Mouse (Mus musculus) heart, embryonic 13.5 days (tissue): ENCODE measurements around the gene Tox2. TPM values are rescaled to one million over a fixed set of nuclear protein-coding genes. Genes with fewer than 3 reads are reported as not detected.

ENCODE experiments used
- ATAC-seq: fragments of 200-750 bp; cut with Nextera tagmentation; 2 replicates; pipeline ENCODE4 v1.8.0; 2017; ENCODE audit warnings: moderate TSS enrichment; ENCODE audit not compliant: insufficient number of reproducible peaks, low FRiP score, low TSS enrichment; ENCODE audit errors: extremely low read depth
- H3K27ac ChIP-seq: fragments of 300-500 bp; sonication (generic); replicated peaks from 2 replicates; pipeline ENCODE4 v1.5.1; 2015; ENCODE audit warnings: moderate library complexity, mild to moderate bottlenecking, inconsistent platforms
- H3K27me3 ChIP-seq: fragments of 300-500 bp; sonication (generic); replicated peaks from 2 replicates; pipeline ENCODE4 v1.6.1; 2015; ENCODE audit warnings: mild to moderate bottlenecking, inconsistent platforms
- H3K36me3 ChIP-seq: fragments of 300-500 bp; sonication (generic); 2 replicates; pipeline ENCODE4 v1.6.1; 2015; ENCODE audit warnings: mild to moderate bottlenecking, inconsistent platforms
- H3K4me1 ChIP-seq: fragments of 300-500 bp; sonication (generic); 2 replicates; pipeline ENCODE4 v1.6.1; 2015; ENCODE audit warnings: inconsistent platforms
- H3K4me2 ChIP-seq: fragments of 300-500 bp; sonication (generic); 2 replicates; pipeline ENCODE4 v1.6.1; 2015; ENCODE audit warnings: inconsistent platforms, mild to moderate bottlenecking, moderate library complexity
- H3K4me3 ChIP-seq: fragments of 300-500 bp; sonication (generic); 2 replicates; pipeline ENCODE4 v1.5.1; 2015; ENCODE audit warnings: moderate library complexity, mild to moderate bottlenecking, inconsistent platforms
- H3K9ac ChIP-seq: fragments of 300-500 bp; sonication (generic); 2 replicates; pipeline ENCODE4 v1.6.1; 2015; ENCODE audit warnings: inconsistent platforms, mild to moderate bottlenecking, moderate library complexity
- H3K9me3 ChIP-seq: fragments of 300-500 bp; sonication (generic); 2 replicates; pipeline ENCODE4 v1.6.1; 2016; ENCODE audit warnings: inconsistent platforms
- WGBS: fragments of 180-500 bp; shearing (Covaris S2); methylation state at CpG from one replicate; pipeline ENCODE4 v1.1.7; 2015; ENCODE audit warnings: mixed read lengths; 5-methylcytosine and 5-hydroxymethylcytosine counted together
- polyA plus RNA-seq: library from polyadenylated mRNA; unstranded; fragments of >200 nt; fragmentation: Nextera tagmentation; extraction: Ambion mirVana; gene quantifications from 2 replicates; pipeline ENCODE4 v1.2.1, GENCODE M21; 2015

Gene Tox2
- 2.5 and 3.6 TPM in 2 replicates for polyA plus RNA-seq

DNA sequence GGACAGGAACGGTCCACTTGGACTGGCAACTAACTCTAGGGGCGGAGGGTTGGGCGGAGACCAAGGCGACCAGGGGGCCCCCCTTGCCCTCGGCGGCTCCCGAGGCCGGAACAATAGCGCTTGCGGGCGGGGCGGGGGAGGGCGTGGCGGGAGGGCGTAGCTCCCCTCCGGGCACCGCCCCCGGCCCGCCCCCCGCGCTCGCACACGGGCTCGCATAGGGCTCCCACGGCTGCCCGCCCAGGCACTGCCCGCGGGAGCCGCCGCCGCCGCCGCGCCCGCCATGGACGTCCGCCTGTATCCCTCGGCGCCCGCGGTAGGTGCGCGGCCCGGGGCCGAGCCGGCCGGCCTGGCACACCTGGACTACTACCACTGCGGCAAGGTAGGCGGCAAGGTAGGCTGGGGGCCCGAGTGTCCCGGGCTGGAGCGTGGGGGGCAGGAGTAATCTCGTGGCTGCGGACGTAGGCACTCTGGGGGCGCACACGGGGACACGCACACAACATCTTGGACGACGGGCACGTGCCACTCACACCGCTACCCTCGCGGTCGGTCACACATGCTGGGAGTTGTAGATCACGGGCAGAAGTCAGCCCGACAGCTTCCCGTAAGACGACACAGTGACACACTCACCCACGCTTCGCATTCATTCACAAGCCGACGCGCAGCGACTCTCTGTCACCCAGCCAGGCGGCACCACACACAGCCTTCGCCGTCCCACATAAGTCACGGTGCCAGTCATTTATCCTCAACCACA, at the start of gene Tox2:
Gene Tox2 (plus strand): TSS at position 242 of the 751 bp plus-strand sequence.
- H3K9me3 ChIP-seq: 0 out of 2 replicates have a peak, but pooled peaks cover 8% of the 10 kb centered on the region
- H3K27me3 ChIP-seq: peaks cover 51% of the 10 kb centered on the region
- H3K4me2 ChIP-seq: peak within 1 kb of the TSS; percentile 97
- under 1% methylated on average over 47 of the region's 79 CpGs for WGBS
- H3K4me1 ChIP-seq: peaks cover 34% of the 10 kb centered on the region
- H3K4me3 ChIP-seq: peak within 1 kb of the TSS; percentile 64
- H3K9ac ChIP-seq: peak within 1 kb of the TSS; percentile 80
- ATAC-seq: peak; percentile 67; the same call in 1 of the 2 replicates
- peak within 1 kb of the TSS; percentile 62 for H3K27ac ChIP-seq
- H3K36me3 ChIP-seq: no peaks in the 10 kb centered on the region

DNA sequence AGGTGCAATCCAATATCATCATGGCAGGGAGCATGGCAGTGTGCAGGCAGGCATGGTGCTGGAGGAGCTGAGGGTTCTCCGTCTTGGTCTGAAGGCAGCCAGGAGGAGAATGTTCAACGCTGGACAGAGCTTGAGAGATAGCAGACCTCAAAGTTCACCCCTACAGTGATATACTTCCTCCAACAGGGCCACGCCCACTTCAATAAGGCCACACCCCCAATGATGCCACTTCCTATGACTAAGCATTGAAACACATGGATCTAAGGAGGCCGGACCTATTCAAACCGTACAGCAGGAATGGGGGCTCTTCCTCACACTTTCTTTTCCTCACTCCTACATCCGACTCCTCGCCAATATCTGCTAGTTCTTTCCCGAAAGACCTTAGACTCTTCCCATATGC, 48.3 kb upstream of the Tox2 start:
- Histone ChIP-seq H3K4me2 (no peak overlapping the region), H3K27me3 (no peaks in the 10 kb centered on the region; the same call in 1 of the 2 replicates), H3K36me3 (no peaks in the 10 kb centered on the region), H3K27ac (no peak overlapping the region), H3K9me3 (no peaks in the 10 kb centered on the region), H3K9ac (no peak overlapping the region), H3K4me1 (no peaks in the 10 kb centered on the region), H3K4me3 (no peak overlapping the region)
- WGBS: 72% methylated on average over 8 of the region's 8 CpGs
- ATAC-seq: no peak

GRCm38 (mm10) chr2:163158979-163159378, 43.9 kb upstream of the Tox2 start:
- no peaks in the 10 kb centered on the region for H3K9me3 ChIP-seq
- no peak for ATAC-seq

GRCm38 (mm10) chr2:163164461-163164990, 38.4 kb upstream of the Tox2 start:
- Histone ChIP-seq H3K9me3 (no peaks in the 10 kb centered on the region), H3K9ac (no peak overlapping the region), H3K4me3 (no peak overlapping the region), H3K4me1 (0 out of 2 replicates have a peak, but pooled peaks cover 6% of the 10 kb centered on the region), H3K27ac (no peak overlapping the region), H3K27me3 (no peaks in the 10 kb centered on the region), H3K36me3 (no peaks in the 10 kb centered on the region), H3K4me2 (no peak overlapping the region)
- WGBS: 62% methylated on average over 10 of the region's 10 CpGs
- ATAC-seq: no peak

More at GRCm38 (mm10) chr2:163158979-163159378, 43.9 kb upstream of the Tox2 start:
- H3K27ac ChIP-seq: no peak overlapping the region
- no peaks in the 10 kb centered on the region for H3K27me3 ChIP-seq
- no peak overlapping the region for H3K4me2 ChIP-seq
- no peak overlapping the region for H3K9ac ChIP-seq
- 71% methylated on average over 9 of the region's 9 CpGs for WGBS
- no peak overlapping the region for H3K4me3 ChIP-seq
- no peaks in the 10 kb centered on the region for H3K36me3 ChIP-seq
- no peaks in the 10 kb centered on the region for H3K4me1 ChIP-seq

DNA sequence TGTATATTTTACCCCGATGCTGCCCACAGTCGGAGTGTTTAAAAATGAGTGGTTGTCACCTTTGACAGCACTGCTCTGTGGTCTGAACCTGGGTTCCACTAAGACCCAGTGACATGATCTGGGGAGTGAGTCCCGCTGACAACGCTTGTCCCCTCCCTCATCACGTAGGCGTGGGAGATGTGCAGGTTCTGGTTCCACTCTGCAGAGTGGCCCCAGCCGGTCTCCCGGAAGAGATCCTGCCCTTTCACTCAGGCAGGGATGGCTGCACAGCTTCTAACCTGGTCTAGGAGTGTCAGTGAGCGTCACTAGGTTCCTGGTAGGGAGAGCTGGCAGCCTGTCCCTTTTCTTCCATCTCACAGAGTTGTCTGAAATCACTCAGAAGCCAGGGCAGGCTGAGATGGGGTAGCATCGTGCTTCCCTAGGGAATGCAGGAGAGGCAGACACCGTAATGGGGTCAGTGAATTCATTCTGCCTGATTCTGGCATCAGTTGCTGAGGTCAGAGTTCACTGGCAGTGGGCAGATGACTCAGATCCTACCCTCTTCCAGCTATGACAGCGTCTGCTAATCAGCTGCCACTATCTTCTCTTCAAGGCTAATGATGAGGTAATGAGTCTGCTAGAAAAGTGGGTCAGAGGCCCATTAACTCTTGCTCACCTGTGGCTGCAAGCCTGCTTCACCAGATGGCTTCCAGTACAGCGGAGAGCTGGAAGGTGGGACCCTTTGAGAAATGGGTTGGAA, 36.7 kb upstream of the Tox2 start:
- Histone ChIP-seq H3K4me3 (no peak overlapping the region), H3K4me1 (0 out of 2 replicates have a peak, but pooled peaks cover 6% of the 10 kb centered on the region), H3K27me3 (no peaks in the 10 kb centered on the region), H3K4me2 (no peak overlapping the region), H3K9me3 (no peaks in the 10 kb centered on the region), H3K27ac (no peak overlapping the region), H3K9ac (no peak overlapping the region), H3K36me3 (no peaks in the 10 kb centered on the region)
- 45% methylated on average over 13 of the region's 13 CpGs for WGBS
- ATAC-seq: no peak

DNA sequence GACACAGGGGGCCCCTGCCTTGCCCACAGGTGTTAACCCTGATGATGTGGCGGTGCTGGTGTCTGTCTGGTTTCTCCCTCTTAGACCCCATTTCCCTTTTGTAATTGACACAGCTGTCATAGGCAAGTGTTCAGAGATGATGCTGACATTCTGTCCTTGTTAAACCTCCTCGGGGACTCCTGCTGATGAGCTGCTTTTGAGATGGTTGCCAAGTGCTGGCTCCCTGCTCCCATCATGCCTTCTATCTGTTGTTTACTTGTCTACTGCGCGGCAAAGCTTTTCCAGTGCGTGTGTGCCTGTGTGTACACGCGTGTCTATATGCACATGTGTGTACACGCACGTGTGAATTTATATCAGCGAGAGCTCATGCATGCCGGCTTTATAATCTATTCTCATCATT, 31.0 kb upstream of the Tox2 start:
- Histone ChIP-seq H3K36me3 (no peaks in the 10 kb centered on the region), H3K9ac (no peak overlapping the region), H3K4me1 (peaks cover 5% of the 10 kb centered on the region; the same call in 1 of the 2 replicates), H3K4me3 (no peak overlapping the region), H3K4me2 (no peak overlapping the region), H3K9me3 (no peaks in the 10 kb centered on the region), H3K27ac (no peak overlapping the region), H3K27me3 (no peaks in the 10 kb centered on the region)
- WGBS: 79% methylated on average over 11 of the region's 11 CpGs
- no peak for ATAC-seq

- Histone ChIP-seq H3K4me3 (no peak overlapping the region), H3K27ac (no peak overlapping the region), H3K9me3 (no peaks in the 10 kb centered on the region), H3K4me2 (no peak overlapping the region), H3K4me1 (peaks cover 5% of the 10 kb centered on the region; the same call in 1 of the 2 replicates), H3K9ac (no peak overlapping the region), H3K27me3 (no peaks in the 10 kb centered on the region; the same call in 1 of the 2 replicates), H3K36me3 (no peaks in the 10 kb centered on the region)
- ATAC-seq: no peak
- 48% methylated on average over 7 of the region's 7 CpGs for WGBS
These were observed 28.9 kb upstream of the Tox2 start for GRCm38 (mm10) chr2:163174066-163174465.

- no peak overlapping the region for H3K27ac ChIP-seq
- H3K9me3 ChIP-seq: no peaks in the 10 kb centered on the region
- no peak overlapping the region for H3K9ac ChIP-seq
- no peak for ATAC-seq
- 90% methylated on average over 8 of the region's 8 CpGs for WGBS
- H3K36me3 ChIP-seq: no peaks in the 10 kb centered on the region
- H3K27me3 ChIP-seq: no peaks in the 10 kb centered on the region; the same call in 1 of the 2 replicates
- peaks cover 5% of the 10 kb centered on the region; the same call in 1 of the 2 replicates for H3K4me1 ChIP-seq
- no peak overlapping the region for H3K4me2 ChIP-seq
- H3K4me3 ChIP-seq: no peak overlapping the region
These were observed 27.1 kb upstream of the Tox2 start for GRCm38 (mm10) chr2:163175831-163176230.

GRCm38 (mm10) chr2:163176502-163176901, 26.4 kb upstream of the Tox2 start:
- H3K4me2 ChIP-seq: no peak overlapping the region
- H3K36me3 ChIP-seq: no peaks in the 10 kb centered on the region
- H3K9me3 ChIP-seq: no peaks in the 10 kb centered on the region
- no peak overlapping the region for H3K4me3 ChIP-seq
- WGBS: 45% methylated on average over 7 of the region's 7 CpGs
- H3K27ac ChIP-seq: no peak overlapping the region
- H3K4me1 ChIP-seq: peaks cover 5% of the 10 kb centered on the region; the same call in 1 of the 2 replicates
- H3K9ac ChIP-seq: no peak overlapping the region
- ATAC-seq: no peak
- no peaks in the 10 kb centered on the region; the same call in 1 of the 2 replicates for H3K27me3 ChIP-seq

GRCm38 (mm10) chr2:163187552-163187951, 15.4 kb upstream of the Tox2 start:
- H3K4me3 ChIP-seq: no peak overlapping the region
- no peak overlapping the region for H3K9ac ChIP-seq
- H3K9me3 ChIP-seq: no peaks in the 10 kb centered on the region
- ATAC-seq: no peak
- H3K27ac ChIP-seq: no peak overlapping the region
- H3K4me1 ChIP-seq: peaks cover 14% of the 10 kb centered on the region
- WGBS: 72% methylated on average over 11 of the region's 11 CpGs
- H3K4me2 ChIP-seq: no peak overlapping the region
- H3K36me3 ChIP-seq: no peaks in the 10 kb centered on the region
- H3K27me3 ChIP-seq: peaks cover 6% of the 10 kb centered on the region; the same call in 1 of the 2 replicates

DNA sequence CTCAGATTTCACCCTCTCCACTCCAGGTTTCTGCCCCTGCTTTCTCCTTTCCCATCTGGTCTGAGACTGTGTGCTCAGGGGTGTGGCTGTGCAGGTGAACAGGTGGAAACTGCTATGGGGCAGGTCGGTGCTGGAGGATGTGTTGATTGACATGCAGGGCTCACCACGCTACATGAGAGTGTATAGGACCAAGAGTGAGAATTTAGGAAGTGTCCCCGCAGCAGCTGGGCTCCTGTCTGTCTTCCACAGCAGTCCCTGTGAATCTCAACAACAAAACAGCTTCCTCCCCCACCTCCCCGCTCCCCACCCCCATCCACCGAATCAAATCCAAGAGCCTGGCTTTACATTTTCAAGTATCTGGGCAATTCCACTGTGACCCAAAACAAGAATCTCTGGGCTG, 13.3 kb upstream of the Tox2 start:
- Histone ChIP-seq H3K36me3 (no peaks in the 10 kb centered on the region), H3K4me3 (no peak overlapping the region), H3K4me1 (peaks cover 21% of the 10 kb centered on the region), H3K27ac (no peak overlapping the region), H3K9me3 (no peaks in the 10 kb centered on the region), H3K27me3 (peaks cover 6% of the 10 kb centered on the region; the same call in 1 of the 2 replicates), H3K9ac (no peak overlapping the region), H3K4me2 (no peak overlapping the region)
- 28% methylated on average over 5 of the region's 5 CpGs for WGBS
- ATAC-seq: no peak
